Mouse (Mus musculus) ES-Bruce4 (cell line): ENCODE results near the gene Tanc1.

Experiments used
- CTCF ChIP-seq: IDR thresholded peaks from one replicate; pipeline ENCODE4 v1.8.1; 2011; ENCODE audit warnings: low read depth, low read length
- EP300 ChIP-seq: IDR thresholded peaks from 2 replicates; pipeline ENCODE4 v1.6.1; 2011; ENCODE audit warnings: low read depth, low read length; ENCODE audit not compliant: insufficient read depth

- TF ChIP-seq CTCF (no peak), EP300 (no peak)
These were observed 228.3 kb downstream of the Tanc1 start for GRCm38 (mm10) chr2:59840191-59840590.
